Mouse (Mus musculus): ENCODE results near the gene Nek11.

GRCm38 (mm10) chr9:105376411-105376810 is 18.9 kb downstream of the Nek11 start:
- no peak for TF ChIP-seq CTCF (IDR thresholded peaks at IDR 0.05; ENCODE audit: low read depth, low read length)
- no peak for TF ChIP-seq POLR2A (IDR thresholded peaks at IDR 0.05; ENCODE audit: extremely low read depth, insufficient read depth, low read length)
